ENCODE assay signal across 36 mouse cellular contexts in the genomic region with DNA sequence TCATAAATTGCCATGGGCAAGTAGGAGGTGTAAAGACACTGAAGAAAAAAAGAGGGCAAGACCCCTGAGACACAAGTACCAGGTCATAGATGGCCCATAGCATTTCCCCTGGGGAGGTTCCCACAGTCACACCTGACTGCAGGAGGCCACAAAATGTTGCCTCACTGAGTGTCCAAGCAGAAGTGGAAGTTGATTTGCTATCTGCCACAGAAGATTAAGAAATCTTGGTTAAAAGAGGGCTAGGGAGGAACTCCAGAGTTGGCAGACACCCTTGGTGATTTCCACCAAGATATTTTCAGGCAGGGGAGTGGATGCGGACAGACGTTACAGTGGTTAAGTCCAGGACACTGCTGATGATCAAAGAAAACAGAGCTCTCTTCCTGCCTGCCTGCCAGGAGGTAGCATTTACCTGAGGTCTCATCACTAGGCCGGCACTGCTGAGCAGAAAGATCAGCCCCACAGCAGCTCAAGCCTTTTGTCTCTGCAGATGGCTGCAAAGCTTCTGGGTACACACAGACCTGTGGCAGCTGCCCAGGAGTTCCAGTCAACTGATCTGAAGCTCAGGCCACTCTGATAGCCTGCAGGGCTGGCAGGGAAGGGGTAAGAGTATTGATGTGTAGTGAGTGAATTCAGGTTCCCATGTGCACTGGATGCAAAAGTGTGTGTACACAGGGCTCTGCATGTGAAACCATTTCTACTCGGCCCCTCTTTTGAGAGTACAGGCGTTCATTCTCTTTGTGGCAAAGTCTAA. TPM values are rescaled to one million over a fixed set of nuclear protein-coding genes. Genes with fewer than 3 reads are reported as not detected.
DNase-seq lines count a peak whose midpoint lies in the region; ATAC-seq and TF ChIP-seq lines count a peak whose summit lies in the region.
"Had no signal": no experiment of that assay in that cellular context is flagged by ENCODE, and none has a peak within 500 bp of the region (broad histone marks: within the 10 kb centered on the region; RNA-seq: fewer than 3 reads in every experiment).

No protein-coding gene starts in this region.

- TF ChIP-seq CTCF in intestine, postnatal 0 days (IDR thresholded peaks at IDR 0.05; ENCODE audit: low read depth), result no peak

- H3K27me3 ChIP-seq in intestine, postnatal 0 days (replicated peaks; ENCODE audit: control insufficient read depth, insufficient read depth, low read length), result no peaks in the 10 kb centered on the region
- H3K27me3 ChIP-seq: embryonic facial prominence, embryonic 15.5 days; heart, embryonic 13.5 days; hindbrain, embryonic 13.5 days; limb, embryonic 12.5 days; liver, embryonic 15.5 days; midbrain, embryonic 12.5 days had no signal

- ATAC-seq in megakaryocyte, adult 5-6 weeks (ENCODE audit: poor library complexity, severe bottlenecking), result peak; percentile 97
- ATAC-seq in intestine, postnatal 0 days, result no peak
- ATAC-seq: activated CD4-positive, CD25-positive, alpha-beta regulatory T cell, adult 4 months; CD4-positive, CD25-positive, alpha-beta regulatory T cell, adult 4 months; forebrain, embryonic 14.5 days; lung, postnatal 0 days had no signal

- peak; percentile 16 for DNase-seq in layer of hippocampus, adult 9-11 months
- DNase-seq in layer of hippocampus, postnatal 14 days (ENCODE audit: low spot score in 2 of 2), result no peak
- peak; percentile 7 for DNase-seq in urinary bladder, postnatal 14 days (ENCODE audit: low spot score)
- no peak for DNase-seq in urinary bladder, postnatal 10 days (ENCODE audit: low spot score)
- no peak for DNase-seq in gastrocnemius, adult 18-20 months (ENCODE audit: low spot score)
- no peak for DNase-seq in right cerebral cortex, postnatal 36 days (ENCODE audit: low spot score in 2 of 2)
- DNase-seq: adrenal gland, adult 8-10 months; cerebellum, adult 8-10 months; cerebellum, postnatal 36 days; heart, adult 18-20 months; heart, postnatal 14 days; kidney, adult 8-10 months; kidney, postnatal 14 days; right cerebral cortex, postnatal 4 days had no signal

- no peaks in the 10 kb centered on the region for H3K9me3 ChIP-seq in intestine, postnatal 0 days (ENCODE audit: control insufficient read depth)
- H3K9me3 ChIP-seq: embryonic facial prominence, embryonic 15.5 days; heart, embryonic 13.5 days; hindbrain, embryonic 13.5 days; limb, embryonic 12.5 days; liver, embryonic 15.5 days; midbrain, embryonic 12.5 days had no signal

- 70% methylated on average over 5 of the region's 5 CpGs for WGBS in intestine, postnatal 0 days

- no peak overlapping the region for H3K9ac ChIP-seq in intestine, postnatal 0 days (ENCODE audit: low read depth, low read length)
- H3K9ac ChIP-seq: embryonic facial prominence, embryonic 15.5 days; heart, embryonic 13.5 days; hindbrain, embryonic 13.5 days; limb, embryonic 12.5 days; liver, embryonic 15.5 days; midbrain, embryonic 12.5 days had no signal

- no peaks in the 10 kb centered on the region for H3K4me1 ChIP-seq in intestine, postnatal 0 days (replicated peaks; ENCODE audit: control insufficient read depth, insufficient read depth, low read length)
- H3K4me1 ChIP-seq: embryonic facial prominence, embryonic 15.5 days; hindbrain, embryonic 13.5 days; limb, embryonic 12.5 days; midbrain, embryonic 12.5 days had no signal

- no peak overlapping the region for H3K27ac ChIP-seq in intestine, postnatal 0 days (ENCODE audit: low read depth, low read length)
- H3K27ac ChIP-seq: embryonic facial prominence, embryonic 15.5 days; heart, embryonic 13.5 days; hindbrain, embryonic 13.5 days; layer of hippocampus, adult 2 months; limb, embryonic 12.5 days; liver, embryonic 15.5 days; macrophage; midbrain, embryonic 12.5 days had no signal

- no peak overlapping the region for H3K4me2 ChIP-seq in intestine, postnatal 0 days (replicated peaks; ENCODE audit: low read depth)
- H3K4me2 ChIP-seq: embryonic facial prominence, embryonic 15.5 days; heart, embryonic 13.5 days; hindbrain, embryonic 13.5 days; limb, embryonic 12.5 days; liver, embryonic 15.5 days; midbrain, embryonic 12.5 days had no signal

- no peak overlapping the region for H3K4me3 ChIP-seq in intestine, postnatal 0 days (ENCODE audit: low read depth, low read length)
- H3K4me3 ChIP-seq: embryonic facial prominence, embryonic 15.5 days; heart, embryonic 13.5 days; hindbrain, embryonic 13.5 days; layer of hippocampus, adult 2 months; limb, embryonic 12.5 days; liver, embryonic 15.5 days; midbrain, embryonic 12.5 days had no signal

- H3K36me3 ChIP-seq in intestine, postnatal 0 days (ENCODE audit: control insufficient read depth, insufficient read depth), result no peaks in the 10 kb centered on the region
- H3K36me3 ChIP-seq: embryonic facial prominence, embryonic 15.5 days; heart, embryonic 13.5 days; hindbrain, embryonic 13.5 days; limb, embryonic 12.5 days; liver, embryonic 15.5 days; midbrain, embryonic 12.5 days had no signal

RNA-seq across cellular contexts. Expression of a gene that starts 1.3 kb away (rescaled TPM):
- not detected for total RNA-seq in layer of hippocampus, postnatal 14 days (2021)
- total RNA-seq in megakaryocyte, adult 5-6 weeks (2015), result 0.16 and 0.39 TPM in 2 replicates
- total RNA-seq in megakaryocyte, adult 5-6 weeks (2017), result 0.22 and 0.65 TPM in 2 replicates
- not detected in 2 replicates for polyA plus RNA-seq in intestine, postnatal 0 days (2015; fragmentation: Nextera tagmentation; extraction: Ambion mirVana)
- total RNA-seq in gastrocnemius, adult 18-20 months (2021), result not detected
- total RNA-seq: adrenal gland, adult 8-10 months; ES-E14; heart, adult 18-20 months; heart, postnatal 14 days; layer of hippocampus, adult 2 months; left cerebral cortex, postnatal 14 days had no signal
- polyA plus RNA-seq: activated CD4-positive, CD25-positive, alpha-beta regulatory T cell, adult 4 months; CD4-positive, CD25-positive, alpha-beta regulatory T cell, adult 4 months; forebrain, embryonic 14.5 days; frontal cortex, adult 2 months; heart, embryonic 13.5 days; hindbrain, embryonic 13.5 days; limb, embryonic 12.5 days; macrophage; midbrain, embryonic 12.5 days; neural tube, embryonic 11.5 days; urinary bladder, adult 2 months had no signal

RNA-seq across cellular contexts. Expression of a gene that starts 34.4 kb away (rescaled TPM):
- total RNA-seq in layer of hippocampus, postnatal 14 days (2021), result not detected
- 0.34 TPM in 1 of 2 replicates, not detected in the other for total RNA-seq in megakaryocyte, adult 5-6 weeks (2015)
- 0.51 TPM in 1 of 2 replicates, not detected in the other for total RNA-seq in megakaryocyte, adult 5-6 weeks (2017)
- polyA plus RNA-seq in intestine, postnatal 0 days (2015; fragmentation: Nextera tagmentation; extraction: Ambion mirVana), result not detected in 2 replicates
- not detected for total RNA-seq in gastrocnemius, adult 18-20 months (2021)
- total RNA-seq: adrenal gland, adult 8-10 months; ES-E14; gastrocnemius, adult 8-10 months; heart, adult 18-20 months; layer of hippocampus, adult 2 months had no signal
- polyA plus RNA-seq: activated CD4-positive, CD25-positive, alpha-beta regulatory T cell, adult 4 months; CD4-positive, CD25-positive, alpha-beta regulatory T cell, adult 4 months; forebrain, embryonic 14.5 days; frontal cortex, adult 2 months; heart, embryonic 13.5 days; hindbrain, embryonic 13.5 days; limb, embryonic 12.5 days; liver, embryonic 15.5 days; lung, postnatal 0 days; macrophage; midbrain, embryonic 12.5 days; neural tube, embryonic 11.5 days; stomach, embryonic 16.5 days; thymus, postnatal 0 days had no signal

RNA-seq across cellular contexts. Expression of a gene that starts 46.5 kb away (rescaled TPM):
- total RNA-seq in layer of hippocampus, postnatal 14 days (2021), result not detected
- not detected in 2 replicates for total RNA-seq in megakaryocyte, adult 5-6 weeks (2015)
- not detected in 2 replicates for total RNA-seq in megakaryocyte, adult 5-6 weeks (2017)
- 0.10 TPM in 1 of 2 replicates, not detected in the other for polyA plus RNA-seq in intestine, postnatal 0 days (2015; fragmentation: Nextera tagmentation; extraction: Ambion mirVana)
- total RNA-seq in gastrocnemius, adult 18-20 months (2021), result under 1 TPM in 1 of 2 experiments, not detected in 1; 0.45 TPM
- total RNA-seq: ES-E14; heart, adult 18-20 months; heart, postnatal 14 days had no signal
- polyA plus RNA-seq: activated CD4-positive, CD25-positive, alpha-beta regulatory T cell, adult 4 months; CD4-positive, CD25-positive, alpha-beta regulatory T cell, adult 4 months; forebrain, embryonic 14.5 days; hindbrain, embryonic 13.5 days; limb, embryonic 12.5 days; macrophage; midbrain, embryonic 12.5 days; neural tube, embryonic 11.5 days; urinary bladder, adult 2 months had no signal

Comparison
In these comparisons a context has a peak if more than half of its experiments do, and no peak if none do; other contexts are left out.
1. DNase-seq: peak in layer of hippocampus, adult 9-11 months (single experiment) and urinary bladder, postnatal 14 days (single experiment); none in layer of hippocampus, postnatal 14 days (0 of 2), urinary bladder, postnatal 10 days (single experiment), gastrocnemius, adult 18-20 months (single experiment) and right cerebral cortex, postnatal 36 days (0 of 2).